Mouse (Mus musculus) stomach, postnatal 0 days (tissue): ENCODE data around the gene Wt1.
A peak's percentile ranks its signal among the peaks of the same experiment; 100 is the strongest.

Source experiments
- CTCF ChIP-seq: IDR thresholded peaks from 2 replicates; pipeline ENCODE4 v1.5.1; 2016; ENCODE audit warnings: antibody characterized with exemption, low read depth, mild to moderate bottlenecking, moderate library complexity
- EP300 ChIP-seq: optimal IDR thresholded peaks from 2 replicates; pipeline ENCODE3; 2016; ENCODE audit warnings: antibody characterized with exemption

DNA sequence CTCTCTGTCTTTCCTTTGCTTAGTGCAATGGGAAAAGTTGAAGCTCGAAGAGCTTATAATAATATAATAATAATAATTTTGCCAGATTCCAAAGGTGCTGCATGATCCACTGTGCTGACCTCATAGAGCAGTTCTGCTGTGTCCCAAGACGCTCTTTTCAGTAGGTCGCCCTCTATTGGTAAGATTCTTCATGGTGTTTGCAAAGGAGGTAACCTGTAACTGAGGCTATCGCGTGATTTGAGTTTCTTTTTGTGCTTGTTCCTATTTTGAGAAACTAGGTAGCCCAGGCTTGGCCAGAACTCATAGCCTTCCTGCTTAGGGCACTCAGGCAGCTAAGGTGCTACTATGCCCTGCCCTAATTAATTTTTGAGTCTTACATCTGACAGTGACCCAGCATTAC is 63.0 kb downstream of the Wt1 start:
- peak; percentile 66 for TF ChIP-seq CTCF
- no peak for TF ChIP-seq EP300
